Mouse (Mus musculus) central nervous system, embryonic 18 days (tissue): Measurements from ENCODE around the gene Pdia5. TPM values are rescaled to one million over a fixed set of nuclear protein-coding genes. Genes with fewer than 3 reads are reported as not detected.

Source experiments
- polyA plus RNA-seq: library from polyadenylated mRNA; depleted of rRNA; stranded (reverse); fragments of >200 nt; gene quantifications from 2 replicates; pipeline ENCODE4 v1.2.3, GENCODE M21; 2012; rRNA removed

The Pdia5 gene
- 10.6 and 12.0 TPM in 2 replicates for polyA plus RNA-seq

GRCm38 (mm10) chr16:35490231-35491070 is at the start of gene Pdia5:
Pdia5 (minus strand) TSS chr16:35490873.

GRCm38 (mm10) chr16:35363150-35364062 is 127.3 kb downstream of the Pdia5 start, which contains the start of gene Sec22a:
Sec22a (minus strand) TSS chr16:35363918.

Other genes with a start within 250 kb of the Pdia5 start
- 23.5 and 26.4 TPM in 2 replicates for gene Sec22a, start 127.0 kb downstream of the Pdia5 start, polyA plus RNA-seq
- 30.6 and 35.8 TPM in 2 replicates for gene Sema5b, start 50.3 kb upstream of the Pdia5 start, polyA plus RNA-seq